Mouse (Mus musculus): Measurements from ENCODE around the gene 2310030G06Rik. TPM values are rescaled to one million over a fixed set of nuclear protein-coding genes. Genes with fewer than 3 reads are reported as not detected.

The 2310030G06Rik gene
- 15.9 and 18.7 TPM in 2 replicates for polyA plus RNA-seq (2015; fragmentation: Nextera tagmentation; extraction: Ambion mirVana)

- H3K4me3 ChIP-seq (replicated peaks), result peak within 1 kb of the TSS; percentile 51
- peak within 1 kb of the TSS; percentile 94 for H3K27ac ChIP-seq
- H3K4me2 ChIP-seq (replicated peaks), result peak within 1 kb of the TSS; percentile 73
- no peaks in the 10 kb centered on the region; the same call in 1 of the 2 replicates for H3K4me1 ChIP-seq (replicated peaks)
- no peaks in the 10 kb centered on the region for H3K27me3 ChIP-seq (replicated peaks)
- WGBS, result 1% methylated on average over 19 of the region's 19 CpGs
- no peaks in the 10 kb centered on the region for H3K9me3 ChIP-seq
- H3K36me3 ChIP-seq, result no peaks in the 10 kb centered on the region
- peak within 1 kb of the TSS; percentile 70 for H3K9ac ChIP-seq
- peak; percentile 89 for ATAC-seq
Measured at GRCm38 (mm10) chr9:50746214-50746677, at the start of gene 2310030G06Rik. Gene 2310030G06Rik (minus strand): TSS chr9:50746536.

DNA sequence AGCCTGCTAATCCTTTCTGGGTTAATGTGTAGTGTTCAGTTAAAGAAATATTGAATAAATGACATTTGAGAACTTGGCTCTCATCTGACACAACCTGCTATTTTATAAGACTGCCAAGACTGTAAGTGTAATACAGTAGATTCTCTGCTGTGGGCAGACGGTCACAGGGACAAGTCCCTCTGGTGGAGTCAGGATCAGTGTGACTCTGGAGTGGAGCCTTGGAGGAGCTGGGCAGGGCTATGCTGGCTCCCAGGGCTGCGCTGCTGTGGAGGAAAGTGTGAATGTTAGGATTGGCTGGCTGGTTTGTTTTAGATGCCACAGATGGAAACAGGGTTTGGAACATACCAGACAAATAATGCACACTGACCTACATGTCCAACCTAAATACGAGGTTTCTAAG, 48.9 kb upstream of the 2310030G06Rik start:
- no peak overlapping the region for H3K27ac ChIP-seq
- no peak overlapping the region for H3K4me3 ChIP-seq (replicated peaks)
- no peak overlapping the region for H3K4me2 ChIP-seq (replicated peaks)
- H3K9ac ChIP-seq, result no peak overlapping the region
- no peaks in the 10 kb centered on the region for H3K27me3 ChIP-seq (replicated peaks)
- H3K36me3 ChIP-seq, result peaks cover 12% of the 10 kb centered on the region
- ATAC-seq, result no peak
- H3K4me1 ChIP-seq (replicated peaks), result no peaks in the 10 kb centered on the region
- H3K9me3 ChIP-seq, result no peaks in the 10 kb centered on the region
- WGBS, result 91% methylated on average over 3 of the region's 3 CpGs

DNA sequence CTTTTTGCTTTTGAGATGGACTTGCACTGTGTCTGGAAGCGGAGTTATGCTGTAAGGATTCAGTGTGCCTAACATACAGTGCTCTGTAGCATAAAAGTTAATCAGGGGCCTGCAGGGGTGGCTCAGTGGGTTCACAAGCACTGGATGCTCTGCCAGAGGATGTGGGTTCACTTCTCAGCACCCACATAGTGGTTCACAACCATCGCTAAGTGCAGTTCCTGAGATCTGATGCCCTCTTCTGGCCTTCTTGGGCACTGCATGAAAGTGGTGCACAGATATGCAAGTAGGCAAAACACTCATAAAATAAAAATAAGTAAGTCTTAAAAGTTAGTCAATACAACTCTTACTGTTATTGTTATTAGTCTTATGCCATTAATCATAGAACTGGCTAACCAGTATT, 35.8 kb upstream of the 2310030G06Rik start:
- peaks cover 44% of the 10 kb centered on the region for H3K36me3 ChIP-seq
- WGBS, result 83% methylated on average over 2 of the region's 2 CpGs

DNA sequence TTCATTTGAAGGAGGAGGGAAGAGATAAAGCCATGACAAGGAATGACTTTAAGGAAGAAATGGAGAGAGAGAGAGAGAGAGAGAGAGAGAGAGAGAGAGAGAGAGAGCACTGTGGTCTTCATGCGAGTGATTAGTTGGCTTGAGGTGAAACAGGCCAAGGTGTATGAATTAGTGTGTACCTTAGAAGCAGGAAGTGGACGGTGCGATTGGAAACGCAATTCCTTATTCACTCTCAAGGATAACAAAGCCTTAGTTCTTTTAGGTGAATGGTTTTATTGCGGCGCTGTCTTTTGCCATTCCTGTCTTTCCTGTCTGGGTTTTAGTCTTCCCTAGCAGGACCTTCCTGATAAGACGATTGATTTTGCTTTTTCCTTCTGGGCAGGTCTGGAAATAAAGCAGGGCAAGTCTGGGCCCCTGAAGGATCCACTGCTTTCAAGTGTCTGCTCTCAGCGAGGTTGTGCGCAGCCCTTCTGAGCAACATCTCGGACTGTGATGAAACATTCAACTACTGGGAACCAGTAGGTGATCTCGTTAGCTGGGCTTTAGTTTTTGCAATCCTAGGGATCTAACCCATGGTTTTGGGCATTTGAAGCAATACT, 29.9 kb upstream of the 2310030G06Rik start:
- WGBS, result 41% methylated on average over 11 of the region's 11 CpGs
- Histone ChIP-seq H3K27ac (peak overlapping the region; percentile 88), H3K9ac (peak overlapping the region; percentile 96), H3K4me1 (replicated peaks) (peaks cover 8% of the 10 kb centered on the region; the same call in 1 of the 2 replicates), H3K4me2 (replicated peaks) (peak overlapping the region; percentile 79), H3K36me3 (peaks cover 19% of the 10 kb centered on the region), H3K9me3 (no peaks in the 10 kb centered on the region), H3K27me3 (replicated peaks) (no peaks in the 10 kb centered on the region), H3K4me3 (replicated peaks) (peak overlapping the region; percentile 89)
- ATAC-seq, result peak; percentile 65

More for the DNA sequence above, 35.8 kb upstream of the 2310030G06Rik start:
- H3K4me2 ChIP-seq (replicated peaks), result no peak overlapping the region
- H3K4me3 ChIP-seq (replicated peaks), result no peak overlapping the region
- H3K27ac ChIP-seq, result no peak overlapping the region
- H3K9me3 ChIP-seq, result no peaks in the 10 kb centered on the region
- H3K4me1 ChIP-seq (replicated peaks), result no peaks in the 10 kb centered on the region
- no peak overlapping the region for H3K9ac ChIP-seq
- ATAC-seq, result no peak
- H3K27me3 ChIP-seq (replicated peaks), result no peaks in the 10 kb centered on the region

DNA sequence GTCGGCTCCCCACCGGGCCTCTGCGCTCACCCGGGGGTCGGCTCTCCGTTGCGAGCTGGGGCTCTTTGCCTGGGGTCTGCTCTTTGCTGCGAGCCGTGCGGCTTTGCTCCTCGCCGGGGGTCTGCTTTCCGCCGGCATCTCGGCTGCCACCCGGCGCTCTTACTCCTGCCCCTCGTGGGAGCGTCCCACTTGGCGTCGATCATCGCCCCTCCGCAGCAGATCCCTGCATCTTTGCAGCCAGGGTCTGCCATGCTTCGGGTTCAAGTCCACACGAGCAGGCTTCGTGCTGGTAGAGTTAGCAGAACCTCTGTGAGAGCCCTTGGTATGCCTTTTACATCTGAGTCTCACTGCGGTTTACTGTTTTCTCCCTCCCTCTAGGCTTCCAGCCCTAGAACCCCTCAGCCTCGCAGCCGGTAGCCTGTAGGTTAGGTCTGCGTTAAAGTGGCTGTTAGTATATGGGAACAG, 29.4 kb upstream of the 2310030G06Rik start:
- no peaks in the 10 kb centered on the region for H3K27me3 ChIP-seq (replicated peaks)
- H3K4me3 ChIP-seq (replicated peaks), result peak overlapping the region; percentile 89
- peak overlapping the region; percentile 79 for H3K4me2 ChIP-seq (replicated peaks)
- H3K9ac ChIP-seq, result peak overlapping the region; percentile 96
- H3K4me1 ChIP-seq (replicated peaks), result peaks cover 8% of the 10 kb centered on the region; the same call in 1 of the 2 replicates
- ATAC-seq, result peak; percentile 64
- H3K9me3 ChIP-seq, result no peaks in the 10 kb centered on the region
- WGBS, result under 1% methylated on average over 30 of the region's 30 CpGs
- H3K36me3 ChIP-seq, result peaks cover 13% of the 10 kb centered on the region
- peak overlapping the region; percentile 88 for H3K27ac ChIP-seq

- Histone ChIP-seq H3K27me3 (replicated peaks) (no peaks in the 10 kb centered on the region), H3K27ac (peak within 1 kb of the TSS; percentile 88), H3K4me3 (replicated peaks) (peak within 1 kb of the TSS; percentile 89), H3K9me3 (no peaks in the 10 kb centered on the region), H3K9ac (peak within 1 kb of the TSS; percentile 96), H3K36me3 (peaks cover 13% of the 10 kb centered on the region), H3K4me1 (replicated peaks) (peaks cover 8% of the 10 kb centered on the region; the same call in 1 of the 2 replicates), H3K4me2 (replicated peaks) (peak within 1 kb of the TSS; percentile 79)
- peak; percentile 75 for ATAC-seq
- WGBS, result 0% methylated on average over 48 of the region's 51 CpGs
Measured at GRCm38 (mm10) chr9:50774991-50775612, 28.8 kb upstream of the 2310030G06Rik start, which contains the start of the genes Alg9 and 1110032A03Rik. Gene Alg9 (plus strand): TSS chr9:50775019. Gene 1110032A03Rik (minus strand): TSS chr9:50775520.

DNA sequence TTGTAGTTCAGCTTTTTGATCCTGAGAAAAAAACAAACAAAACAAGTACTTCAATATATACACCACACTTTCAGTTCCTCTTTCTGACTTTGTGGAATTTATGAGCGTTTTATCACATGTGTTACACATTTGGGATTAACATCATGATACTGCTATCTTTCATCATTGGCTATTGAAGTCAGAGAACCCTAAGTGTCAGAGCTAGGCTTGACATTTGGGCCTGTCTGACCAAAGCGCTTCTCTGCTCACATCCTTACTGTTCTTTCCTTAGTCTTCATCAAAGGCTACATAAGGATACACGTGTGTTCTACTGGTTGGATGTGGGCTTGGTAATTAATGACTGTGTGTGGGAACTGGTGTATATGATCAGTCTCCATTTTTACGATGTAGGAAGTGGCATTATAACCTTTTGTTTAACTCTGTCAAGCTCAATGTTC, 27.7 kb upstream of the 2310030G06Rik start:
- no peak for ATAC-seq
- Histone ChIP-seq H3K27ac (no peak overlapping the region), H3K9me3 (no peaks in the 10 kb centered on the region), H3K4me1 (replicated peaks) (peaks cover 8% of the 10 kb centered on the region; the same call in 1 of the 2 replicates), H3K36me3 (peaks cover 6% of the 10 kb centered on the region; the same call in 1 of the 2 replicates), H3K4me2 (replicated peaks) (peak overlapping the region; percentile 79), H3K27me3 (replicated peaks) (no peaks in the 10 kb centered on the region), H3K4me3 (replicated peaks) (no peak overlapping the region), H3K9ac (no peak overlapping the region)
- WGBS, result 55% methylated on average over 4 of the region's 4 CpGs

DNA sequence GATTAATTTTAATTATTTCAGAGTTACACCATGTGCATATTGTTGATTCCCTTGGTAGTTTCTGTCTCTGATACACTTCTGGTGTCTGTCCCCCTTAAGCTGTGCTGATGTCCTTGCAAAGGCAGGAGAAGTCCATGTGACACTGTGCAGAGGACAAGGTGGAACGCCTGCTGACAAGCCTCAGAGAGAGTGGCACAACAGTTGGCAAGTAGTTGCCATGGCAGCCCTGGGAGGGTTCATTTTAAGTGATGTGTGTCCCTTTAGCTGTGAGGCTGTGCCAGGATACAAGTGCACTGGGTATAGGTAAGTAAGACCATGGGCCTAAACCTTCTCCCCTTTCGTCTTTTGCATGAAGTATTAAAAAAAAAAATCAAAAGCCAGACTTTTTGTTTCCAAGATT, 23.7 kb upstream of the 2310030G06Rik start:
- Histone ChIP-seq H3K27me3 (replicated peaks) (no peaks in the 10 kb centered on the region), H3K27ac (no peak overlapping the region), H3K9me3 (no peaks in the 10 kb centered on the region), H3K36me3 (peaks cover 6% of the 10 kb centered on the region; the same call in 1 of the 2 replicates), H3K4me1 (replicated peaks) (peaks cover 7% of the 10 kb centered on the region; the same call in 1 of the 2 replicates), H3K4me3 (replicated peaks) (no peak overlapping the region), H3K4me2 (replicated peaks) (no peak overlapping the region), H3K9ac (no peak overlapping the region)
- ATAC-seq, result no peak
- WGBS, result 80% methylated on average over 2 of the region's 2 CpGs

DNA sequence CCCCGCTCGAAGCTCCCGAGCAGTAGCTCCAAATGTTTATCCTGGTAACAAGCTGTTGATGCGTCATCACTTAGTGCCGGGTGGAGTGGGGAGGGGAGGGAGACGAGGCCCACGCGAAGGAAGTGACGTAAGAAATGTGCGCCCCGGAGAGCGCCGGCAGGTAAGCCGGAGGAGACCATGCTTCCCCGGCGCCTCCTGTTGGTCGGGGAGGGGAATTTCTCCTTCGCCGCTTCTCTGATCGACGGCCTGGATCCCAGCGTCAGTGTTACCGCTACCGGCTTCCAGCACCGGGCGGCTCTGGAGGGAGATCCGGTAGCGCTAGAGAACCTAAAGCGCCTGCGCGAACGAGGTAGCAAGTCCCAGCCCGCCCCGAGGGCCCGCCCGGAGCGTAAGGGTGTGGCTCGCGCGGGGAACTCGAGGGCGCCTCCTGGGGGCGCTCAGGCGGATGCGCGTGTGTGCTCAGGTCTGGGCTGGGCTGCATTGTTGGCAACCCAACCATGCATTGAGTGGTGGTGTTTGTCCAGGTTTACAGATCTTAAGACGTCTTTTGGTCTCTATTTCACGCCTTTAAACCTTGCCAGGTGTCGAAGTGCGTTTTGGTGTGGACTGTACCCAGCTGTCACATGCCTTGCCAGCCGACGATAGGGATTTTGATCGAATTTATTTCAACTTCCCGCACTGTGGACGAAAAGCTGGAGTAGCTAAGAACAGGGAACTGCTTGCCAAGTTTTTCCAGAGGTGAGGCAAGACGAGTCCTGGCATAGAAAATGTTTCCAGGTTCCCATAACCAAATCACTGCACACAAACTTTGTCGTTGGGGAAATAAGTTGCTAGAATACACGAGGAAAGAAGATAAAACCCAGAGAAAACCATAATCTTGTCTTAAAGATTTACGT, 22.0 kb upstream of the 2310030G06Rik start, which contains the start of gene Fdxacb1:
Gene Fdxacb1 (plus strand): TSS at position 130 of the 896 bp plus-strand sequence.
- Histone ChIP-seq H3K27me3 (replicated peaks) (no peaks in the 10 kb centered on the region), H3K4me2 (replicated peaks) (peak within 1 kb of the TSS; percentile 85), H3K4me1 (replicated peaks) (peaks cover 3% of the 10 kb centered on the region; the same call in 1 of the 2 replicates), H3K36me3 (peaks cover 6% of the 10 kb centered on the region; the same call in 1 of the 2 replicates), H3K27ac (peak within 1 kb of the TSS; percentile 95), H3K4me3 (replicated peaks) (peak within 1 kb of the TSS; percentile 63), H3K9ac (peak within 1 kb of the TSS; percentile 72), H3K9me3 (no peaks in the 10 kb centered on the region)
- WGBS, result 2% methylated on average over 59 of the region's 59 CpGs
- ATAC-seq, result peak; percentile 99

GRCm38 (mm10) chr9:50767531-50768106, 21.3 kb upstream of the 2310030G06Rik start:
- peak overlapping the region; percentile 95 for H3K27ac ChIP-seq
- peaks cover 3% of the 10 kb centered on the region; the same call in 1 of the 2 replicates for H3K4me1 ChIP-seq (replicated peaks)
- H3K27me3 ChIP-seq (replicated peaks), result no peaks in the 10 kb centered on the region
- H3K36me3 ChIP-seq, result peaks cover 6% of the 10 kb centered on the region; the same call in 1 of the 2 replicates
- WGBS, result 4% methylated on average over 17 of the region's 17 CpGs
- no peaks in the 10 kb centered on the region for H3K9me3 ChIP-seq
- H3K9ac ChIP-seq, result peak overlapping the region; percentile 72
- peak overlapping the region; percentile 63 for H3K4me3 ChIP-seq (replicated peaks)
- 0 out of 2 replicates have a peak, but pooled peaks have one; percentile 5 for ATAC-seq
- H3K4me2 ChIP-seq (replicated peaks), result peak overlapping the region; percentile 85

DNA sequence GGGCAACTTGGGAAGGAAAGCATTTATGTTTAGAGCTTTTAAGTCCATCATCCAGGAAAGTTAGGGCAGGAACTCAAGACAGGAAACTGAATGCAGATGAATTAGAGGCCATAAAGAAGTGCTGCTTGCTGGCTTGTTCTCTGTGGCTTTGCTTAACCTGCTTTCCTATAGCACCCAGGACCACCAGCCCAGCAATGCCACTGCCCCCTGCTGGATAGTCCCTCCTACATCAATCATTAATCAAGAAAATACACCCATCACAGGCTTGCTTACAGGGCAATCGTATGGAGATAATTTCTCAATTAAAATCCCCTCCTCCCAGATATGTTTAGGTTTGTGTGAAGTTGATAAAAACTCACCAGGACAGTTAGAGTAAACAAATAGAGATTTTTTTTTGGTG, 17.0 kb upstream of the 2310030G06Rik start:
- 57% methylated on average over 1 of the region's 1 CpGs for WGBS
- Histone ChIP-seq H3K4me3 (replicated peaks) (no peak overlapping the region), H3K27ac (no peak overlapping the region), H3K9ac (no peak overlapping the region), H3K36me3 (no peaks in the 10 kb centered on the region), H3K4me2 (replicated peaks) (no peak overlapping the region), H3K27me3 (replicated peaks) (no peaks in the 10 kb centered on the region), H3K9me3 (no peaks in the 10 kb centered on the region), H3K4me1 (replicated peaks) (peaks cover 3% of the 10 kb centered on the region; the same call in 1 of the 2 replicates)
- no peak for ATAC-seq
